In genomic region chr14:31114011-31114410, GRCm38 (mm10) we compare ENCODE assay signal across 22 mouse cellular contexts.
"Had no signal": no experiment of that assay in that cellular context is flagged by ENCODE, and none has a peak within 500 bp of the region (broad histone marks: within the 10 kb centered on the region; RNA-seq: fewer than 3 reads in every experiment).

No protein-coding gene starts in this region.

- H3K4me2 ChIP-seq: limb, embryonic 12.5 days; limb, embryonic 15.5 days; midbrain, embryonic 11.5 days; neural tube, embryonic 12.5 days; neural tube, embryonic 15.5 days had no signal

- DNase-seq: kidney, adult 18-20 months; kidney, adult 9 months; kidney, postnatal 14 days; kidney, postnatal 4 days; left cerebral cortex, postnatal 4 days; lung, adult 2 months; midbrain, embryonic 14.5 days; right cerebral cortex, adult 18-20 months; right cerebral cortex, postnatal 14 days; right cerebral cortex, postnatal 4 days; thymus, adult 2 months; thymus, postnatal 14 days; thymus, postnatal 4 days had no signal

- H3K27ac ChIP-seq: limb, embryonic 12.5 days; limb, embryonic 15.5 days; macrophage; neural tube, embryonic 12.5 days; neural tube, embryonic 15.5 days; stomach, postnatal 0 days had no signal

- H3K27me3 ChIP-seq: limb, embryonic 12.5 days; limb, embryonic 15.5 days; megakaryocyte, embryonic 14.5 days; neural tube, embryonic 12.5 days; neural tube, embryonic 15.5 days had no signal

- H3K4me3 ChIP-seq: limb, embryonic 12.5 days; limb, embryonic 15.5 days; megakaryocyte, embryonic 14.5 days; neural tube, embryonic 12.5 days; neural tube, embryonic 15.5 days had no signal

- ATAC-seq: intestine, embryonic 16.5 days had no signal

- H3K9me3 ChIP-seq: limb, embryonic 12.5 days; limb, embryonic 15.5 days; megakaryocyte, embryonic 14.5 days; neural tube, embryonic 12.5 days; neural tube, embryonic 15.5 days had no signal

- H3K9ac ChIP-seq: limb, embryonic 12.5 days; limb, embryonic 15.5 days; neural tube, embryonic 12.5 days; neural tube, embryonic 15.5 days had no signal

- H3K4me1 ChIP-seq: limb, embryonic 12.5 days; limb, embryonic 15.5 days; neural tube, embryonic 12.5 days; neural tube, embryonic 15.5 days had no signal
